Mouse (Mus musculus) forebrain, embryonic 14.5 days (tissue): ENCODE data around the gene Tbpl1. TPM values are rescaled to one million over a fixed set of nuclear protein-coding genes. Genes with fewer than 3 reads are reported as not detected.
A peak's percentile ranks its signal among the peaks of the same experiment; 100 is the strongest.

Experiments
- ATAC-seq: fragments of 200-750 bp; cut with Nextera tagmentation; 2 replicates; pipeline ENCODE4 v1.8.0; 2017; ENCODE audit warnings: mild to moderate bottlenecking, moderate library complexity
- DNase-seq: peaks from one replicate; pipeline ENCODE4 v3.0.0-alpha.2; 2015; ENCODE audit warnings: low spot score
- H3K27ac ChIP-seq: fragments of 300-500 bp; sonication (generic); 2 replicates; pipeline ENCODE4 v1.5.1; 2014; ENCODE audit warnings: low read depth, mild to moderate bottlenecking, control low read depth, low read length, moderate library complexity
- H3K27me3 ChIP-seq: fragments of 300-500 bp; sonication (generic); replicated peaks from 2 replicates; pipeline ENCODE4 v1.6.1; 2014; ENCODE audit warnings: low read length, control low read depth, mixed read lengths; ENCODE audit not compliant: control insufficient read depth, insufficient read depth
- H3K36me3 ChIP-seq: fragments of 300-500 bp; sonication (generic); 2 replicates; pipeline ENCODE4 v1.6.1; 2014; ENCODE audit warnings: low read length, control low read depth; ENCODE audit not compliant: control insufficient read depth, insufficient read depth
- H3K4me1 ChIP-seq: fragments of 300-500 bp; sonication (generic); 2 replicates; pipeline ENCODE4 v1.6.1; 2014; ENCODE audit warnings: antibody characterized with exemption, low read length, control low read depth; ENCODE audit not compliant: control insufficient read depth, insufficient read depth
- H3K4me2 ChIP-seq: fragments of 300-500 bp; sonication (generic); 2 replicates; pipeline ENCODE4 v1.6.1; 2014; ENCODE audit warnings: mild to moderate bottlenecking, control low read depth, low read length
- H3K4me3 ChIP-seq: fragments of 300-500 bp; sonication (generic); 2 replicates; pipeline ENCODE4 v1.5.1; 2014; ENCODE audit warnings: low read depth, low read length, control low read depth
- H3K9ac ChIP-seq: fragments of 300-500 bp; sonication (generic); 2 replicates; pipeline ENCODE4 v1.6.1; 2014; ENCODE audit warnings: mild to moderate bottlenecking, low read length, control low read depth, moderate library complexity
- H3K9me3 ChIP-seq: fragments of 300-500 bp; sonication (generic); replicated peaks from 2 replicates; pipeline ENCODE4 v1.6.1; 2016; ENCODE audit warnings: low read length, control low read depth, mixed read lengths; ENCODE audit not compliant: control insufficient read depth
- WGBS: fragments of 180-500 bp; shearing (Covaris S2); extraction: QIAGEN DNeasy Blood & Tissue Kit; methylation state at CpG from one replicate; pipeline ENCODE4 v1.1.7; 2014; 5-methylcytosine and 5-hydroxymethylcytosine counted together
- microRNA-seq: library from miRNA; unstranded; fragments of <30 nt; microRNA quantifications from one replicate; pipeline ENCODE4, GENCODE M21; 2016
- polyA plus RNA-seq: library from polyadenylated mRNA; unstranded; fragments of >200 nt; fragmentation: Nextera tagmentation; extraction: Ambion mirVana; gene quantifications from 2 replicates; pipeline ENCODE4 v1.2.1, GENCODE M21; 2014

The Tbpl1 gene
- polyA plus RNA-seq, 1 experiment from 2014 or later = 108 TPM

GRCm38 (mm10) chr10:22660286-22661000 is 71.3 kb downstream of the Tbpl1 start:
- no peak for ATAC-seq

DNA sequence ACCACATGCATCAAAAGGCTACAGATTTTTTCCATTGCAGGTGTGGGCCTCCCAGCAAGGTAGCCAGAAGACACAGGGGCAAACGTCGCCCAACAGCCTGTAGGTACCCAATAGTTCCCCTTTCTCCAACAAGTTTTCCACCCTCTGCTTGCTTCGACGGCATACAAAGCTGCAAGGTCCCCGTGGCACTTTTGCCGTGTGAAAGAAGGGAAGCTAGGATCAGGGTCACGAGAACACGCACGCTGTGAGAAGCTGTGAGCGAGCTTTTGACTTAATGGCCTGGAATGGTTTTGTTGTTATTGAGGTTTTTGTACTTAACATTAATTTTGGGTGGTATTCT is 72.4 kb downstream of the Tbpl1 start:
- DNase-seq (no peak), ATAC-seq (no peak)
- no peaks in the 10 kb centered on the region for H3K36me3 ChIP-seq
- 51% methylated on average over 10 of the region's 10 CpGs for WGBS
- H3K4me3 ChIP-seq = no peak overlapping the region
- H3K9me3 ChIP-seq = no peaks in the 10 kb centered on the region
- peaks cover 10% of the 10 kb centered on the region for H3K4me1 ChIP-seq
- H3K4me2 ChIP-seq = no peak overlapping the region; the same call in 1 of the 2 replicates
- no peak overlapping the region for H3K9ac ChIP-seq
- H3K27me3 ChIP-seq = no peaks in the 10 kb centered on the region
- peak overlapping the region; percentile 29 for H3K27ac ChIP-seq

More at GRCm38 (mm10) chr10:22660286-22661000, 71.3 kb downstream of the Tbpl1 start:
- Histone ChIP-seq H3K27me3 (no peaks in the 10 kb centered on the region), H3K4me3 (no peak overlapping the region), H3K9me3 (no peaks in the 10 kb centered on the region), H3K4me1 (peaks cover 10% of the 10 kb centered on the region), H3K9ac (no peak overlapping the region), H3K4me2 (no peak overlapping the region), H3K36me3 (no peaks in the 10 kb centered on the region), H3K27ac (no peak overlapping the region)
- no peak for DNase-seq
- 76% methylated on average over 5 of the region's 5 CpGs for WGBS

- H3K4me1 ChIP-seq = peaks cover 10% of the 10 kb centered on the region
- DNase-seq (peak; percentile 95), ATAC-seq (peak; percentile 95)
- H3K4me3 ChIP-seq = no peak overlapping the region
- no peaks in the 10 kb centered on the region for H3K27me3 ChIP-seq
- peak overlapping the region; percentile 29 for H3K27ac ChIP-seq
- no peak overlapping the region for H3K9ac ChIP-seq
- H3K4me2 ChIP-seq = peak overlapping the region; percentile 42
- no peaks in the 10 kb centered on the region for H3K36me3 ChIP-seq
- WGBS = 9% methylated on average over 23 of the region's 23 CpGs
- H3K9me3 ChIP-seq = no peaks in the 10 kb centered on the region
Measured at GRCm38 (mm10) chr10:22658534-22659385, 73.0 kb downstream of the Tbpl1 start.

Small RNAs within 50 kb of the gene (microRNA-seq; reads per million reads assigned to microRNA genes)
- 0.79 reads per million for gene Mir7663

Other genes with a start within 250 kb of the Tbpl1 start
- gene Slc2a12, start 86.9 kb downstream of the Tbpl1 start, polyA plus RNA-seq = 4.5 and 6.8 TPM in 2 replicates
- gene Tcf21, start 88.2 kb upstream of the Tbpl1 start, polyA plus RNA-seq = 0.32 and 0.57 TPM in 2 replicates